Mouse (Mus musculus) spleen, adult 2 months (tissue): ENCODE data around the gene Olfr1359. TPM values are rescaled to one million over a fixed set of nuclear protein-coding genes. Genes with fewer than 3 reads are reported as not detected.
"Not testable (repeated sequence)": the region's sequence is repeated elsewhere in the genome, so short reads cannot be mapped to it uniquely, and the experiment has no call there.

Experiments used
- DNase-seq, 2 experiments: peaks; one replicate each; pipeline versions ENCODE4 v3.0.0 to v3.0.0-alpha.2; 2012 to 2021; ENCODE audit warnings: low spot score in 2 of 2, low read depth in 1 of 2
- H3K27ac ChIP-seq: fragments of 200-500 bp; 2 replicates; pipeline ENCODE4 v1.5.1; 2012; ENCODE audit warnings: low read length, inconsistent platforms; ENCODE audit not compliant: insufficient read depth
- H3K27me3 ChIP-seq: fragments of 200-500 bp; 2 replicates; pipeline ENCODE4 v1.6.1; 2012; ENCODE audit warnings: mild to moderate bottlenecking, moderate library complexity, low read length, inconsistent platforms; ENCODE audit not compliant: control insufficient read depth, insufficient read depth
- H3K36me3 ChIP-seq: fragments of 200-500 bp; 2 replicates; pipeline ENCODE4 v1.6.1; 2012; ENCODE audit warnings: mild to moderate bottlenecking, low read length, inconsistent platforms; ENCODE audit not compliant: control insufficient read depth, insufficient read depth
- H3K4me1 ChIP-seq: fragments of 200-500 bp; 2 replicates; pipeline ENCODE4 v1.6.1; 2011; ENCODE audit warnings: inconsistent platforms; ENCODE audit not compliant: control insufficient read depth, insufficient read depth, insufficient read length
- H3K4me3 ChIP-seq: fragments of 200-500 bp; 2 replicates; pipeline ENCODE4 v1.5.1; 2011; ENCODE audit warnings: mild to moderate bottlenecking, inconsistent platforms; ENCODE audit not compliant: insufficient read depth, insufficient read length; ENCODE audit errors: extremely low read depth
- CTCF ChIP-seq: fragments of 200-500 bp; IDR thresholded peaks from 2 replicates; pipeline ENCODE4 v1.5.1; 2011; ENCODE audit warnings: mild to moderate bottlenecking, inconsistent platforms; ENCODE audit not compliant: insufficient read depth, insufficient read length, insufficient replicate concordance; ENCODE audit errors: extremely low read depth
- POLR2A ChIP-seq: fragments of 200-500 bp; IDR thresholded peaks from 2 replicates; pipeline ENCODE4 v1.6.1; 2011; ENCODE audit warnings: low read depth, low read length, inconsistent platforms
- WGBS: fragments of 180-500 bp; shearing (Covaris S2); methylation state at CpG from one replicate; pipeline ENCODE4 v1.1.7; 2018; 5-methylcytosine and 5-hydroxymethylcytosine counted together
- polyA plus RNA-seq: library from polyadenylated mRNA; depleted of rRNA; stranded (reverse); fragments of >200 nt; gene quantifications from 2 replicates; pipeline ENCODE4 v1.2.3, GENCODE M21; 2012

The Olfr1359 gene
- polyA plus RNA-seq, 1 experiment, result not detected

DNA sequence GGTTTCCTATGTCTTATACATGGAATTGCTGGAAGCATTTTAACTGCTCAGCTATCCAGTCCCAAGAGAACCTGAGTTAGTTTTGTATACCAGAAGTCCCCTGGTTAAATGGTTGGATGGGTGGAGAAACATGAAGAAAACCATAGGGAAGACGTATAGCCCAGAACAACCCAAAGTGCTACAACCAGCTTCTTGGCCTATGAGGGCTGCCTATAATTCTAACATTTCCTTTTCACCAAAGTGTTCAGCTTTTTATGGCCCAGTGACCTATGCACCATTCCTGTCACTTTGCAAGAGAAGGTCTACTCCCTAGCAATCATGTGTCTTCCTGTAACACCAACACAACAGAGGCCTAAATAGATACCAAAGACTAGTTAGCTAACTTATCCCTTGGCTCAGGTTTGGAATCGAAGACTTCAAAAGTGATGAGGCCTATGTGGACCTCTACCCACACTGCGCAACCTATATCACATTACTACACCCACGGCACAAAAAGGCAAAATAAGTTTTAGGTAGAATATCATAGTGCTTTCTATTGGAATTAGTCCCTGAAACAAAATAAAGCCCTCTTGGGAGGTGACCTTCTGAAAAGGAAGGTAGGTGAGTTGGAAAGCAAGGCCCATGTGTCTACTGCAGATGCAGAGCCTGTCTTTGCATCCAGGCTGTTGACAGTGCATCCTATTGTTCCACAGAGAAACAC, 20.6 kb downstream of the Olfr1359 start:
- H3K27ac ChIP-seq, result no peak overlapping the region
- TF ChIP-seq CTCF (no peak), POLR2A (no peak)
- H3K36me3 ChIP-seq, result no peaks in the 10 kb centered on the region
- peaks cover 9% of the 10 kb centered on the region for H3K4me1 ChIP-seq
- 69% methylated on average over 4 of the region's 4 CpGs for WGBS
- DNase-seq, result no peak
- H3K4me3 ChIP-seq, result peak overlapping the region; percentile 27; the same call in 1 of the 2 replicates
- no peaks in the 10 kb centered on the region for H3K27me3 ChIP-seq

DNA sequence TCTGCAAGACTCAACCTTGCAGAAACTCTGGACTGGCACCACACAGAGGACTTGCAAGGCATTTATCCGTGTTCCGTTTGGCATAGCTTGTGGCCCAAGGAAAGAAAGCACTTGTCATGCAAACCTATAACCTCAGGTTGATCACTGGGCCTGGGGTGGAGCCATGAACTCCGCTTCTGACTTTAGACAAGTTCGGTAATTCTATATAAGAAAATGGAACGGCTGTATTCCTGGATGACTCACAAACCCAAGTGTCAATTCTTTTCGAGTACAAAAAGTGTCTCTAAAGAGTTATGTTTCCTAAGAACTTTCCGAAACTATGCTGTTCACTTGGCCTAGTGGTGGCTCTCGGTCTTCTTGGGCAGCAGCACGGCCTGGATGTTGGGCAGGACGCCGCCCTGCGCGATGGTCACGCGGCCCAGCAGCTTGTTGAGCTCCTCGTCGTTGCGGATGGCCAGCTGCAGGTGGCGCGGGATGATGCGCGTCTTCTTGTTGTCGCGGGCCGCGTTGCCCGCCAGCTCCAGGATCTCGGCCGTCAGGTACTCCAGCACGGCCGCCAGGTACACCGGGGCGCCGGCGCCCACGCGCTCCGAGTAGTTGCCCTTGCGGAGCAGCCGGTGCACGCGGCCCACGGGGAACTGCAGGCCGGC, 23.3 kb downstream of the Olfr1359 start:
- H3K4me1 ChIP-seq, H3K27me3 ChIP-seq, DNase-seq, H3K36me3 ChIP-seq: not testable (repeated sequence)
- H3K27ac ChIP-seq, result peak overlapping the region; percentile 85
- peak overlapping the region; percentile 66 for H3K4me3 ChIP-seq
- WGBS, result 2% methylated on average over 28 of the region's 44 CpGs

DNA sequence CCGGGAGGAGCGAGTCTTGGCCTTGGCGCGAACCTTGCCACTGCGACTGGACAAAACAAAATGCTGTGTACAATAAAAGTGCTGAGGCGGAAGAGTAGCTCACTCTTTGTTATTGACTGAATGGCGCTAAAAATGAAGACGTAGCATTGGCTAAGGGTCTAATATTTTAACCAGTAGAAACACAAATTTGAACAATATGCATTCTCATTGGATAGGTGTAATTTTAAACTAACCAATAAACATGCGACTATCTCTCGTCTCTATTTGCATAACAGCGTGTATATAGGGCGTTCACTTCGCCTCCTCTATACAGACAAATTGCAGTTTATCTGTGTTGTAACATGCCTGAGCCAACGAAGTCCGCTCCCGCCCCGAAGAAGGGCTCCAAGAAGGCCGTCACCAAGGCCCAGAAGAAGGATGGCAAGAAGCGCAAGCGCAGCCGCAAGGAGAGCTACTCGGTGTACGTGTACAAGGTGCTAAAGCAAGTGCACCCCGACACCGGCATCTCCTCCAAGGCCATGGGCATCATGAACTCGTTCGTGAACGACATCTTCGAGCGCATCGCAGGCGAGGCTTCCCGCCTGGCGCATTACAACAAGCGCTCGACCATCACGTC, 24.0 kb downstream of the Olfr1359 start, which contains the start of gene Hist1h2bm:
TSS of gene Hist1h2bm (plus strand) at position 288 of the 616 bp plus-strand sequence.
- not testable (repeated sequence) for H3K36me3 ChIP-seq, H3K27me3 ChIP-seq, H3K4me1 ChIP-seq
- WGBS, result under 1% methylated on average over 37 of the region's 37 CpGs
- H3K4me3 ChIP-seq, result peak within 1 kb of the TSS; percentile 66
- peak; percentile 37 for TF ChIP-seq POLR2A
- DNase-seq, result peak; percentile 29 to 84
- peak within 1 kb of the TSS; percentile 85 for H3K27ac ChIP-seq

DNA sequence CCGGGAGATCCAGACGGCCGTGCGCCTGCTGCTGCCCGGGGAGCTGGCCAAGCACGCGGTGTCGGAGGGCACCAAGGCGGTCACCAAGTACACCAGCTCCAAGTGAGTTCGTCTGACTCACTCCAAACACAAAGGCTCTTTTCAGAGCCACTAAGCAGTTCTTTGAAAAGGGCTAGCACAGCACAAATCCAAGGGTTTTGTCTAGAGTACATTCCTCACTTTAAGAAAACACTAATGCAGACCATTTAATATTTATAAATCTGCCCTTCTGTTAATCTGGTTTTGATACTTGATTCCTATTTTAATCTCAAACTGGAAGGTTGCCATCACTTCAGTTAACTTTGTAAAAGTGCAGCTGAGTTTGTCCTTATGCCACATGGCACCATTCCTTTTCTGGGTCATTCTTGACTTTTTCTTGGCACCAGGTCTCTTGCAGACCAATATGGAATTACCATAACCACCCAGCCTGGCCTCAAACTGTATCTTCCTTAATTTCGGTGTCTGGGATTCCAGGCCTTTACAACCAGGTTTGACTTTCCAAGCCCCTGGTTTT, 24.5 kb downstream of the Olfr1359 start:
- TF ChIP-seq CTCF (no peak), POLR2A (no peak)
- DNase-seq, result no peak

DNA sequence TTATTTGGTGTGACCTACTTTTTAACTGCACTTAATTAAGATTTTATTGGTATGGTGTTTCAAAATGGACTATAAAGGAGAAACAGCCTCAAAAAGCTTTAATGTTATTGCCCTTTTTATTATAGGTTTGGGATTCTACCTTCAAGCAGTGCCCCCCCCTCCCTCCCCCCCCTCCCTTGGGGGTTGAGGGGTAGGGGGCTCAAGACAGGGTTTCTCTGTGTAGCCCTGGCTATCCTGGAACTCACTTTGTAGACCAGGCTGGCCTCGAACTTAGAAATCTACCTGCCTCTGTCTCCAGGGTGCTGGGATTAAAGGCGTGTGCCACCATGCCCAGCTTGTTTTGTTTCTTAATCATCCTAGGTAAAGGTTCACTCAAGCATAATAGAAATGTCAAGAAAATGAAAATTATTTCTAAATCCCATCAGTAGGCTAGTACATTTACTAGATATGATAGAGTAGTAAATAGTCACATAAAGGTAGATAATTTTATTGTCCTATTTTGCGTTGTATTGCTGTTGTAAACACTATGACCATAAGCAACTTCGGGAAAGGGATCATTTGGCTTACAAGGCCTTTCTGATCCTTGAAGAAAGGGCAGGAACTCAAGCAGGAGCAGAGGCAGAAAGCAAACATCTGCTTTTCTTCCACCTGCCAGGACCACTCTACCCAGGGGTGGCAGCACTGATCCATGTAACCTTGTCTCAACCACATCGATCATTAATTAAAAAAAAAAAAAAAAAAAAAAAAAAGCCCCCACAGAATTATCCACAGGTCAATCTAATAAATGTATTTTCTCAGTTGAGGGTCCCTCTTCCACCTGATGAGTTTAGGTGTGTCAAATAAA, 25.3 kb downstream of the Olfr1359 start:
- Histone ChIP-seq H3K36me3 (no peaks in the 10 kb centered on the region), H3K4me1 (peaks cover 6% of the 10 kb centered on the region; the same call in 1 of the 2 replicates), H3K27me3 (no peaks in the 10 kb centered on the region), H3K27ac (no peak overlapping the region), H3K4me3 (no peak overlapping the region)
- 55% methylated on average over 5 of the region's 5 CpGs for WGBS
- TF ChIP-seq POLR2A, result no peak
- TF ChIP-seq CTCF, result no peak
- DNase-seq, result no peak

More for the DNA sequence above, 24.5 kb downstream of the Olfr1359 start:
- Histone ChIP-seq H3K4me3 (peak overlapping the region; percentile 58; the same call in 1 of the 2 replicates), H3K27ac (peak overlapping the region; percentile 83; the same call in 1 of the 2 replicates), H3K4me1 (peaks cover 9% of the 10 kb centered on the region), H3K27me3 (no peaks in the 10 kb centered on the region), H3K36me3 (no peaks in the 10 kb centered on the region)
- 7% methylated on average over 11 of the region's 11 CpGs for WGBS

DNA sequence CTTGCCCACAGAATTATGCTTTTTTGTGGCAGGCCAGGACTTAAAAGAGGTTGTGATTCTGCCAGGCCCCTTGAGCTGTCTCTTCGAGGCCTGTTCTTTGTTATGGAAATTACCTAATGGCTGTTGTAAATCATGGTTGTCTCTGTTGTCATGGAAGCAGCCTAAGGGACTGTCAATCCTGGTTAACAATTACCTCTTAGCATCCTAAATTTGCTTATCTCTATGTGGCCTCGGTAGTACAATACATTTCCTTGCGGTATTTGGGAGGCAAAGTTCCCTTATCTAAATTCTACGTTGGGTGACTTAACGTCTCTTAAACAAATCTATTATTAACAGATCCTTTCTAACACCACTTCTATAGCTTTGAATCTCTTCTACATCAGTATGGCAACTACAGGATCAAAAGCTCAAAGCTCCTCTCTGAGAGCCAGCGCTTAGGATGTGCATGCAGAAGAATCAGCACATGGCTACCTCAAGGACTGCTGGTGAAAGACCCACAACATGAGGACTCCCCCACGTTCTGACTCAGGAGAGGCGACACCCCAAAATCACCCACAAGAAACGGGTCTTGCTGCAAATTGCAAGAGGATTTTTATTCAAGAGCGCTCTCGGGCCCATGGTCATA, 30.1 kb downstream of the Olfr1359 start:
- H3K27me3 ChIP-seq, result no peaks in the 10 kb centered on the region
- no peak for DNase-seq
- H3K4me1 ChIP-seq, result no peaks in the 10 kb centered on the region
- H3K4me3 ChIP-seq, result no peak overlapping the region
- TF ChIP-seq CTCF, result no peak
- no peak for TF ChIP-seq POLR2A
- H3K27ac ChIP-seq, result no peak overlapping the region
- H3K36me3 ChIP-seq, result no peaks in the 10 kb centered on the region
- 86% methylated on average over 11 of the region's 11 CpGs for WGBS
